In genomic region chr4:151017356-151017755, GRCm38 (mm10) we compare ENCODE assay signal across 1 mouse cellular context. TPM values are rescaled to one million over a fixed set of nuclear protein-coding genes. Genes with fewer than 3 reads are reported as not detected.
"Had no signal": no experiment of that assay in that cellular context is flagged by ENCODE, and none has a peak within 500 bp of the region (broad histone marks: within the 10 kb centered on the region; RNA-seq: fewer than 3 reads in every experiment).

No protein-coding gene starts in this region.

RNA-seq across cellular contexts. Expression of gene Uts2, which starts 20.5 kb away (rescaled TPM):
- total RNA-seq: neutrophil, adult 5-6 weeks had no signal
